Mouse (Mus musculus) G1E (cell line): Measurements from ENCODE around the gene Ccdc158.

Experiments
- CTCF ChIP-seq: IDR thresholded peaks from 2 replicates; pipeline ENCODE4 v1.5.1; 2012; ENCODE audit warnings: low read depth, low read length, inconsistent platforms, mixed read lengths
- TAL1 ChIP-seq: conservative IDR thresholded peaks from 2 replicates; pipeline ENCODE4 v1.6.1; 2012; ENCODE audit warnings: low read depth, low read length, inconsistent platforms, mixed read lengths

- TF ChIP-seq CTCF = no peak
- TF ChIP-seq TAL1 = no peak
These were observed 13.1 kb upstream of the Ccdc158 start for GRCm38 (mm10) chr5:92688124-92688523.
